In genomic region chr5:33587498-33588058, GRCm38 (mm10) we compare ENCODE assay signal across 12 mouse cellular contexts.
"Had no signal": no experiment of that assay in that cellular context is flagged by ENCODE, and none has a peak within 500 bp of the region (broad histone marks: within the 10 kb centered on the region; RNA-seq: fewer than 3 reads in every experiment).

No protein-coding gene starts in this region.

- H3K4me3 ChIP-seq: kidney, embryonic 15.5 days; limb, embryonic 13.5 days; midbrain, embryonic 10.5 days had no signal

- H3K9ac ChIP-seq: kidney, embryonic 15.5 days; limb, embryonic 13.5 days; liver, embryonic 14.5 days had no signal

- H3K4me1 ChIP-seq: limb, embryonic 13.5 days; midbrain, embryonic 10.5 days had no signal

- H3K4me2 ChIP-seq: kidney, embryonic 15.5 days; limb, embryonic 13.5 days had no signal

- H3K9me3 ChIP-seq: kidney, embryonic 15.5 days; limb, embryonic 13.5 days; midbrain, embryonic 10.5 days had no signal

- H3K36me3 ChIP-seq: kidney, embryonic 15.5 days; limb, embryonic 13.5 days; midbrain, embryonic 10.5 days had no signal

- DNase-seq: kidney, adult 2 months; kidney, postnatal 25 days; layer of hippocampus, adult 9-11 months; layer of hippocampus, postnatal 36 days; lung, adult 18-20 months; midbrain, embryonic 14.5 days; thymus, postnatal 4 days had no signal

- H3K27me3 ChIP-seq: limb, embryonic 13.5 days had no signal

- H3K27ac ChIP-seq: kidney, embryonic 15.5 days; limb, embryonic 13.5 days; liver, embryonic 14.5 days; midbrain, embryonic 10.5 days; stomach, postnatal 0 days had no signal
